Mouse (Mus musculus) ES-E14 (cell line): ENCODE measurements around the gene Lrp6. TPM values are rescaled to one million over a fixed set of nuclear protein-coding genes. Genes with fewer than 3 reads are reported as not detected.

ENCODE experiments used
- DNase-seq: peaks from one replicate; pipeline ENCODE4 v3.0.0-alpha.2; 2013; ENCODE audit warnings: low read depth, low spot score
- H3K27ac ChIP-seq: 2 replicates; pipeline ENCODE4 v1.5.1; 2012; ENCODE audit warnings: low read depth, mild to moderate bottlenecking, low read length, moderate library complexity, mixed read lengths; ENCODE audit not compliant: poor library complexity, insufficient read depth, severe bottlenecking
- H3K36me3 ChIP-seq: 2 replicates; pipeline ENCODE4 v1.6.1; 2012; ENCODE audit warnings: mild to moderate bottlenecking, low read length, moderate library complexity, mixed read lengths; ENCODE audit not compliant: control insufficient read depth, poor library complexity, insufficient read depth, severe bottlenecking
- H3K4me1 ChIP-seq, 2 experiments: fragments of 150-350 bp in 1 of 2; sonication (generic) in 1 of 2; 2 replicates each; pipeline ENCODE4 v1.6.1; 2012; ENCODE audit warnings: low read length in 2 of 2, mild to moderate bottlenecking in 1 of 2, mixed read lengths in 1 of 2; ENCODE audit not compliant: control insufficient read depth in 2 of 2, insufficient read depth in 2 of 2, poor library complexity in 1 of 2
- H3K4me3 ChIP-seq, 2 experiments: fragments of 150-350 bp in 1 of 2; sonication (generic) in 1 of 2; 2 replicates each; pipeline ENCODE4 v1.5.1; 2012; ENCODE audit warnings: low read length in 2 of 2, low read depth in 1 of 2, mild to moderate bottlenecking in 1 of 2, mixed read lengths in 1 of 2; ENCODE audit not compliant: insufficient read depth in 1 of 2, poor library complexity in 1 of 2, severe bottlenecking in 1 of 2
- H3K9ac ChIP-seq: 2 replicates; pipeline ENCODE4 v1.6.1; 2012; ENCODE audit warnings: low read depth, mild to moderate bottlenecking, low read length, mixed read lengths; ENCODE audit not compliant: poor library complexity, insufficient read depth, severe bottlenecking
- H3K9me3 ChIP-seq: fragments of 150-350 bp; sonication (generic); 2 replicates; pipeline ENCODE4 v1.6.1; 2012; ENCODE audit warnings: low read depth, mild to moderate bottlenecking, low read length; ENCODE audit not compliant: control insufficient read depth, insufficient read depth
- CHD2 ChIP-seq: IDR thresholded peaks from 2 replicates; pipeline ENCODE4 v1.6.1; 2014; ENCODE audit warnings: mild to moderate bottlenecking, low read depth, low read length, inconsistent platforms
- HCFC1 ChIP-seq: IDR thresholded peaks from 2 replicates; pipeline ENCODE4 v1.6.1; 2012; ENCODE audit warnings: low read length, inconsistent platforms, borderline replicate concordance; ENCODE audit not compliant: insufficient read depth
- MAFK ChIP-seq: IDR thresholded peaks from 2 replicates; pipeline ENCODE4 v1.6.1; 2014; ENCODE audit warnings: mild to moderate bottlenecking, low read depth, low read length, inconsistent platforms; ENCODE audit not compliant: insufficient read depth
- ZC3H11A ChIP-seq: IDR thresholded peaks from 2 replicates; pipeline ENCODE4 v1.6.1; 2012; ENCODE audit warnings: low read depth, mild to moderate bottlenecking, inconsistent platforms, low read length, borderline replicate concordance
- ZNF384 ChIP-seq: IDR thresholded peaks from 2 replicates; pipeline ENCODE4 v1.6.1; 2012; ENCODE audit warnings: low read depth, low read length, inconsistent platforms
- in situ Hi-C, 2 experiments: fragments of 600-800 bp; cut with MboI; formaldehyde crosslinking; loops; one replicate each; pipeline ENCODE4 v1.15.1; 2025; ENCODE audit warnings: low sequenced_read_pairs in 2 of 2, inconsistent platforms in 1 of 2; ENCODE audit not compliant: unreplicated experiment in 2 of 2
- total RNA-seq: library from RNA; depleted of rRNA; stranded (reverse); fragments of 300-350 nt; gene quantifications from 2 replicates; pipeline ENCODE4 v1.2.3, GENCODE M21; 2012

Gene Lrp6
- total RNA-seq, 1 experiment, result 46.8 TPM

DNA sequence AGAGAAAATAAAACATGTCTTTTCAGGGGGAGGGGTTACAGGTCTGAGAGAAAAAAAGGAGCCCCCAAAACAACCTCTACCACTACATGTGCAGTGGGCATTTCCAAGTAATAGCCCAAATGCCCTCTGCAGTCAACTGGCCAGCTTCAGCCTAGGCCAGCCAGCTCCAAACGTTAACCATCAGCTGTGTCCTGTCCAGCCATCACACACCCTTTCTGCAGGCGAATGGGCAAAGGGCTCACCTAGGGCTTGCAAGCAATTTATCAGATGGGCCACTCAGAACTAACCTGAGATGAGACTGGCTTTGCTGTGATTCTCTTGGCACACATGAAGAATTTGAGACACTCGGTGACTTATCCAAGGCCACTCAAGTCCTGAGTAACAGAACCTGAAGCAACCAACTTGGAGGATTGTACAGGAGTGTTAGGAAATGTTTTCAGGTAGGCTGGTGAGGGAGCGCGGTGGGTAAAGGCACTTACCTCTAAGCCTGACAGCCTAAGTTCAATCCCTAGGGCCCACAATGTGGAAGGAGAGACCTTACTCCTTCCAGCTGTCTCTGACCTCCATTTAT, 1.3 kb upstream of the Lrp6 start:
- Histone ChIP-seq H3K9me3 (no peaks in the 10 kb centered on the region), H3K27ac (no peak overlapping the region), H3K9ac (no peak overlapping the region), H3K4me3 (no peak overlapping the region), H3K4me1 (peaks cover 0 to 2% of the 10 kb centered on the region in 2 experiments; a peak in 2 of 4 replicates), H3K36me3 (no peaks in the 10 kb centered on the region)
- TF ChIP-seq ZNF384 (no peak), MAFK (no peak), CHD2 (no peak), HCFC1 (no peak), ZC3H11A (no peak)
- DNase-seq, result no peak
- in situ Hi-C loops, result no loop called here

DNA sequence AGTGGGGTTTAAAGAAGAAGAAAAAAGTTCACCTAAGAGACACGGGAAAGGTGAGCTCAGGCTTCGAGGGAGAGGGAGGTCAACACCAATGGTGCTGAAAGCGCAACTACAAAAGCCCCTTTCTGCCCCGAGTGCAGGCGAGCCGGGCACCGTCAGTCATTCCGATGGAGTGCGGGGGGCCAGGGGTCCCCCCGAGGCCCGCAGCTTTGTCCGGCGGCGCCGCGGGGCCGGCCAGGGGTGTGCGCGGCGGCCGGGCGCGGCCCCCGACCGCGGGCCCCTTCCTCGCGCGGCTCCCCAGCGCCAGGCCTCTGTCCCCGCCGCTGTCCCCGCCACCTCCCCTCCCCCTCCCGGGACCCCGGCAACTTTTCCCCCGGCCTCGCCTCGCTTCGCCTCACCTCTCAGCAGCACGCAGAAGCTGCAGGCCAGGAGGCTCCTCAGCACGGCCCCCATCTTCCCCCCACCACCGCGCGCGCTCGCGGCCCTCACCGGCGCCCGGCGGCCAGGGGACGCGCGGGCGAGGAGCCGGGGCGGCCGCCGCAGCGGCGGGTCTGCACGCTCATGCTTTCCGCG, 432 bp downstream of the Lrp6 start:
- no peaks in the 10 kb centered on the region for H3K9me3 ChIP-seq
- H3K9ac ChIP-seq, result peak overlapping the region; percentile 98
- no peak for DNase-seq
- in situ Hi-C loops, result no loop called here
- H3K4me1 ChIP-seq, result peaks cover 2% of the 10 kb centered on the region in 2 experiments; a peak in 2 of 4 replicates
- peak overlapping the region; percentile 93 to 99 for H3K4me3 ChIP-seq
- H3K27ac ChIP-seq, result peak overlapping the region; percentile 89; the same call in 1 of the 2 replicates
- TF ChIP-seq ZC3H11A (no peak), MAFK (no peak), HCFC1 (no peak), ZNF384 (no peak), CHD2 (no peak)
- H3K36me3 ChIP-seq, result no peaks in the 10 kb centered on the region

DNA sequence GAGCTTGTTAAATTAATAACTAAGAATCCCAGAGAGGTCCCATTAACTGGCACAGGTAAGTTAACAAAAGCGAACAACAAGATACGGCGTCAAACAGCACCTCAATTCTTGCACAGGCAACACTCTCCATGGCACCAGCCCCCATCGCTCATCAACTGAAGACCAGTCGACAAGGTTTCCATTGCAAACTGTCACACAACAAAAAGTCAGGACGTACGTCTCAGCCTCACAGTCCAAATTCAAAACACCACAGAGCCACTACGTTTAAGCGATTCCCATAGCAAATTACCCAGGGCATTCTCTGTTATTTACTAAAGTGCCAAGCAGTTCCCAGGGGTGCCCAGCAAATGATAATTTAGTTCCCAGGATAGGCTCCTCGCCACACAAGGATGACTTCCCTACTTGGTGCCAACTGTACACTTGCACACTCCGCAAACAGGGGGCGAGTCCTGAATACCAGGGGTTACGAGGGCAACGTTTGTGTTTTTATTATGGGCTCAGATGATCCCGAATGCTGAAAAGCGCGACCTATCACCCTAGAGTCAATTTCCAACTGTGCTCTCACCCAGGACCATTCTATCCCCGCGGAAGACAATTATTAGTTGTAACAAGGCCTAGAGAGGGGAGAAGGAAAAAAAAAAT, 1.0 kb downstream of the Lrp6 start:
- in situ Hi-C loops, result no loop called here
- no peak for TF ChIP-seq CHD2
- TF ChIP-seq MAFK, result no peak

DNA sequence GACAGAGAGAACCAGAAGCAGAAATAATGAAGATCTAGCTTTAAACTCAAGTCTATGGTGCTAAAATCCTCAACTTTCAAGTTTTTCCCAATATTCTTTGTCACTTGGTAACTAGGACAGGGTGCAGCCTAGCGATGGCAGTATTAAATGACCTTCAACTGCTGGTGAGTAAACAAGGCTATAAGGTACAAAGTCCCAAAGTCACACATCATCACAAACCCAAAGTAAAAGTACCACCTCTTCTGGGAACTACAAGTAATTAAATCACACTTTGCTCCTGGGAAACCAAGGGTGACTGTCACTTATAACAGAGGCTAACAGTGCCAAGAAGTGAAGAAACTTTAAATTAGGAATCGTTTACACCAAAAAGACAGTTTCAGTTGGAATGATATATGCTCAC, 2.2 kb downstream of the Lrp6 start:
- Histone ChIP-seq H3K9me3 (no peaks in the 10 kb centered on the region), H3K36me3 (no peaks in the 10 kb centered on the region), H3K9ac (no peak overlapping the region), H3K27ac (no peak overlapping the region), H3K4me1 (peaks cover 2 to 5% of the 10 kb centered on the region in 2 experiments; a peak in 2 of 4 replicates), H3K4me3 (no peak overlapping the region)
- no peak for DNase-seq
- in situ Hi-C loops, result no loop called here
- TF ChIP-seq CHD2 (no peak), ZC3H11A (no peak), HCFC1 (no peak)

More for the DNA sequence above, 1.0 kb downstream of the Lrp6 start:
- Histone ChIP-seq H3K4me1 (peaks cover 2 to 3% of the 10 kb centered on the region in 2 experiments; a peak in 2 of 4 replicates), H3K9me3 (no peaks in the 10 kb centered on the region), H3K27ac (no peak overlapping the region), H3K9ac (peak overlapping the region; percentile 98), H3K4me3 (peak overlapping the region; percentile 93 to 99), H3K36me3 (no peaks in the 10 kb centered on the region)
- no peak for DNase-seq

DNA sequence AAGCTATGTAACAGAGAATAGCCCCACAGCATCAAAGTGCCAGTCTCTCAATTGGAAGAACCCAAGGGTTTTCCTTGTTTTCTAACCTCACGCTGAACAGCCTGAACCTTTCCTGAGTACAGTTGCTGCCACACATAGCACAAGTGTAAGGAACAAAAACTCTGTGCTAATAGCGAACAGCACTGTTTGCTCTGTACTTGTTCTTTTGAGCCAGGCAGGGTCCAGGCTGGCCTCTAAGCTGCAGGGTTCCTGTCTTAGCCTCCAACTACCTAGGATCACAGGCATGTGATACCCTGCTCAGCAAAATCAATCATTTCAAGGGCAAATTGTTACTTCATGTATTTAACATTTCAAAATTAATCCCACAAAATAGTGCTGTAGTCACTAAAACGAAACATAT, 7.1 kb downstream of the Lrp6 start:
- Histone ChIP-seq H3K9me3 (no peaks in the 10 kb centered on the region), H3K27ac (no peak overlapping the region), H3K9ac (no peak overlapping the region), H3K4me3 (no peak overlapping the region), H3K4me1 (peaks cover 2 to 5% of the 10 kb centered on the region in 2 experiments; a peak in 3 of 4 replicates), H3K36me3 (no peaks in the 10 kb centered on the region)
- no peak for DNase-seq
- in situ Hi-C loops, result no loop called here
- no peak for TF ChIP-seq ZNF384
- TF ChIP-seq HCFC1, result no peak
- TF ChIP-seq MAFK, result no peak
